Mouse (Mus musculus): ENCODE data around the gene Zgrf1. TPM values are rescaled to one million over a fixed set of nuclear protein-coding genes. Genes with fewer than 3 reads are reported as not detected.

The Zgrf1 gene
- polyA plus RNA-seq, 1 experiment from 2014 or later, result 1.6 TPM

DNA sequence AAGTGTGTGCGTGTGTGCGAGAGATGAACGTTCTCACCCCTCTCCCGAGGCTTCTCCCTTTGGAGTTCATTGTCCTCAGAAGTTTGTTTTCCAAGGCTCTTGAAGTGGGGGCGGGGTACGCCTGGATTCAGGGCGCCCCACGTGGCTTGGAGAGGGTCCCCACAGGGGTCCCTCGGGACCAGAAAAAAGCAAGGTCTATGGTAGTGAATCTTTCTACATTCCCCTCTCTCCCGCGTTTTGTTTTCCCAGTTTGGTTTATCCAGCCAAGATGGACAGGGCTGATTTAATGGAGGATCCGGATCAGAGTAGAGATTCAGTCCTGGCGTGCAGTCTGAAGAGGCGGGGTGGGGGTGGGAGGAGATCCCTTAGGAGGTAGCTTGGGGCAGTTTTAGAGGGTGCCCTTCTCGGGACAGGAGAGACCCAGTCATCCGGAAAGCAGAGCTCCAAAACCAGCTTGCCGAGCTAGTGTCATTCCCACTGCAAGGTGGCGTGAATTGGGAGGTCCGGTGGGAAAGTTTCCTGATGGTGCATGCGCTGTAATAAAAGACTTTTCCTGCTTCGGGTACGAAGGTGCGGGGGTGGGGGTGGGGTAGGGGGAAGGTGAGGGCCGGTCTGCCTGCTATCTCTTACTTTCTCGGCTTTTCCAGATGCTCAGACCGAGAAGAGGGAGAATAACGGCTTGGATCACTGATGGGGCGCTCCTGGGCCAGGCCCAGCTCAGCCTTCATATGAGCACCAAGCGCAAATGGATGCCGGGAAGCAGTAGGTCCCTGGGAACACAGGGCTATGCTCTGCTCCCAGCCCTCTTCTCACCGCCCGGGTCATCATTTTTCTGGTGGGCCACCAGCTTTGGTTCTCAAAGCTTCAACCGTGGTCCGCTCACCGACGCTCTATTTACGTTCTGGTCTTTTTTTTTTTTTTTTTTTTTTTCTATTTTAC is 87.7 kb downstream of the Zgrf1 start:
- H3K36me3 ChIP-seq (ENCODE audit: inconsistent target), result no peaks in the 10 kb centered on the region
- H3K4me3 ChIP-seq (ENCODE audit: inconsistent target), result no peak overlapping the region
- 13% methylated on average over 36 of the region's 37 CpGs for WGBS (ENCODE audit: missing documents)
- no peaks in the 10 kb centered on the region for H3K79me2 ChIP-seq (ENCODE audit: inconsistent target)
- H3K27ac ChIP-seq, result no peak overlapping the region

DNA sequence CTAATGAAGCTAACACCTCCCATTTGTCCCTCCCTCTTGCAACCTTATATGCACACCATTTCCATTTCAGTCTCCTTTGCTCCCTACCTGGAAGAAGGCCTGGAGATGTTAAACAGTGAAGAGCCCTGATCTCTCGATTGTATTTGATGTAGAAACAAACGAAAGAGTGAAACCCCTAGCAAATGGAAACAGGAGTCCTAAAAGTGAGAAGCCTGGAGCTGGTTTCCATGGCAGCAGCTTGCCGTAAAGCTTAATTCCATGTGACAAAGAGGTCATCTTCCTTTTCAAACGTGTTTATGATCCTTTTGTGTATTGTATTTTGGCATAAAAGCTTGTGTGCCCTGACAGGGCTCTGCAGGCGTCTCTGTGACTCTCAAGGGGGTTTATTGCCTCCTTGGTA is 88.9 kb downstream of the Zgrf1 start:
- 13% methylated on average over 5 of the region's 5 CpGs for WGBS (ENCODE audit: missing documents)
- H3K79me2 ChIP-seq (ENCODE audit: inconsistent target), result no peaks in the 10 kb centered on the region
- H3K4me3 ChIP-seq (ENCODE audit: inconsistent target), result no peak overlapping the region
- no peaks in the 10 kb centered on the region for H3K36me3 ChIP-seq (ENCODE audit: inconsistent target)
- no peak overlapping the region for H3K27ac ChIP-seq

DNA sequence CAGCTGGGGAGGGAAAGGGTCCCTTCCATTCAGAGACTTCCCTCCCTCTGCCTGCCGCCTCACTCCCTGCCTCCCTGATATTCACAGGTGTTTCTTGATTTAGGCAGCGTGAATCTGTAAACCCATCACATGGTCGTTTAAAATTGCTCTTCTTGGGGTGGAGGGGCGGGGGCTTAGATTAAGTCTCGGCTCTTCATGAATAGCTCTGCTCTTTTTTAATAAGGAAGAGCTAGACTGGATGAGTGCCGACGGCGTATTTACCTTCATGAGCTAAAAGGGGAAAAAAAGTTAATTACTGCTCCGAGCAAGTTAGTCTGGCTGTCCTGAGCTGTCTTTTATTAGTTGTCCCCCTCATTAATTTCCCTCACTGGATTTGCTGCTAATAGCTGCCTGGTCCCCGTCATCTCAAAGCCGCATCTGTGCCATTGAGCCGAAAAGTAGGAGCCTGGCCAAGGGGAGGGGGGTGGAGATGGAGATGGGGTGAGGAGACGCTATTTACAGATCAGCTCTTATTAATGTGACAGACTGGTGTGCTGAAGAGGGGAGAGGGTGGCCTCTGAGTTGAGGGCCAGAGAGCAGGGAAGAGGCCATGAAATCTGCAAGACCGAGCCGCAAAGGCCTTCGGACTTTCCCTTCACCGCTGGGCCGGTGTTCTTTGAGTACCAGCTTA is 93.0 kb downstream of the Zgrf1 start:
- Histone ChIP-seq H3K27ac (no peak overlapping the region), H3K79me2 (ENCODE audit: inconsistent target) (no peaks in the 10 kb centered on the region), H3K36me3 (ENCODE audit: inconsistent target) (no peaks in the 10 kb centered on the region), H3K4me3 (ENCODE audit: inconsistent target) (no peak overlapping the region)
- WGBS (ENCODE audit: missing documents), result 76% methylated on average over 18 of the region's 18 CpGs

DNA sequence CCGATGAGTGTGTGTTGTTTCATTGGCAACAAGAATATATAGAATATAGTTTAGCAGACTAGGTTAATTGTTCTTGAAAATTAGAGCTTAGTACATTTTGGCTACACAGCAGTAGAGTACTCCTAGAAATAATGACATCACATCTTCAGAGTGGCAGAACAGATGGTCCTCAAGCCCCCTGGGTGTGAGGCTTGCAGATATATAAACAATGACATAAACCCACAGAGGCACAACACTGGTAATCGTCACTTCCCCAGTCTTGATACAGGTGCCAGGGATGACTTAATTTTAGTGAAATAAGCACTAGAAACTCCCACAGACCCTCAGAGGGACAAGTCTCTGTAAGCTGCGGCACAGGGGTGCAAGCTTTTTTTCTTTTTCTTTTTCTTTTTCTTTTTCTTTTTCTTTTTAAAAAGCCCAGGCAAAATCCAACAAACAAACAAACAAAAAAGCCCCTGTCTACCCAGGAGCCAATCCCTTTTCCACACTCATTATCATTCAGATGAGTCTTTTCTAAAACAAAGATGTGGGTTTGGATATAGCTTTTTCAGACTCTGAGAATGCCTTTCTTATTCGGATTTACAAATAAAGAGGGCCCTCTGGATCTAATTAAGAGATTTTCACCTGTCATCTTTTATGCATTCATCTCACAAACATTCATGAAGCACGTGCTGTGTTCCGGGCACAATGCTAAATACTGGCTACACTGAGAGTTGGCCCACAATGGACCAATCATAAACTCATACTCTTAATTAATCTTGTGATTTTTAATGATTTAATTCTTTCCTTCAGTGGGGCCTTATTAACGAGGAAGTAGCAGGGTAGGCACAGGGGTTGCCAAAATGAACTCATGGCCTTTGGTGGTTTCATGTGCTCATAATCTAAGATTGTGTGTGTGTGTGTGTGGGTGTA is 98.7 kb downstream of the Zgrf1 start:
- Histone ChIP-seq H3K36me3 (ENCODE audit: inconsistent target) (no peaks in the 10 kb centered on the region), H3K4me3 (ENCODE audit: inconsistent target) (no peak overlapping the region), H3K27ac (no peak overlapping the region), H3K79me2 (ENCODE audit: inconsistent target) (no peaks in the 10 kb centered on the region)
- 72% methylated on average over 7 of the region's 7 CpGs for WGBS (ENCODE audit: missing documents)

DNA sequence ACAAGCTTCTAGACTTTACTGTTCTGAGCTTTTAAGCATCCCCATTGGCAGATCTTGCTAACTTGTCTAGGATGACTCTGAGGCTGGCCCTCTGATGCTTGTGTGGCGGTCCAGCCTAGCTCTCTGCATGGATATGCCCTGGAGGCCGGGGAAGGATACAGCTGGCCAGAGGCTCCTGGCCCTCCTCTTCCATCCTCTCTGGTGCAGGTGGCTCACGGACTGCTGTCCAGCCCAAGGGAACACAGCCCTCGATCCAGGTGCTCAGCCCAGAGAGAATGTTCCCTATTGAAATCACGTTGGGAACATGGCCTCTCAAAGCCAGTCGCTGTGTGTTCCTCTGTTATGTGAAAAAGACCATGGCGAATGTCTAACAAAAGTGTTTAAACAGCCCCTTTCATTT is 107.4 kb downstream of the Zgrf1 start:
- Histone ChIP-seq H3K36me3 (ENCODE audit: inconsistent target) (no peaks in the 10 kb centered on the region), H3K79me2 (ENCODE audit: inconsistent target) (no peaks in the 10 kb centered on the region), H3K27ac (no peak overlapping the region), H3K4me3 (ENCODE audit: inconsistent target) (no peak overlapping the region)
- WGBS (ENCODE audit: missing documents), result 95% methylated on average over 7 of the region's 7 CpGs

DNA sequence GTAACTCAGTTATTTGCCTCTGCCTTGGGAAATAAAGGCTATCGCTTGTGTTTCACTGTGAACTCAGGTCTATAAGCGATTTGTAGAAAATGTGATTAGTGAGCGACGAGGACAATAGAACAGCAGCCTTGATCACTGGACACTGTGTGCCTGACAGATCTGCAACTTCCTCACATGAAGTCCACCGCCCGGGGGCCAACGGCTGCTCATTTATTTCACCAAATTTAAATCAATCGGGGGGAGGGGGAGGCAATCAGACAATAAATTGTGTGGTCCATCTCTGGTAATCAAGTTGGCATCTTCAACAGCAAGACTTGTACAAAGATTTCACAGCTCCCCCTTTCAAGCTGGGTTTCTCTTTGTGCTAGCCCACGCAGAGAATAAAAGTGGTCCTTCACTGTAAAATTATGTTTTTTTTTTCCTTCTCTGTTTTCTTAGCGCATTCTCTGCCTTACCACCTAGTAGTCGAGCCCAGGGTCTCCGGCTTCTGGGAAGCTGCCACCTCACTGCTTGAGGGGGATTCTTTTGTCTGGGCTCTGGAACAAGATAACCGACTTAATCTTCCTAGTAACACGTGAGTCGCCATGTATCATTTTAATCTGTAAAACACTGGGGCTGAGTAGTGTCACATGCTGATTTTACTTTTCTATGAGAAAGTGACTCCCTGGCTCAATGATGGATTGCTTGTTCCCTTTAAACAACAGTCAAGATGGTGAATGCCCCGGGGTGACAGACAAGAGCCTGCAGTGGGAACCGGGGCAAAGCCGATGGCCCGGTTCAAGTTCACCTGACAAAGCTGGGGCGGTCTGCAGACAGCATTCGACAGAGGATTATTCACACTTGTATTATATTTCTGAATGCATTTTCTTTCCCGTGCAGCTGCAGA is 108.6 kb downstream of the Zgrf1 start:
- Histone ChIP-seq H3K36me3 (ENCODE audit: inconsistent target) (0 out of 2 replicates have a peak, but pooled peaks cover 4% of the 10 kb centered on the region), H3K4me3 (ENCODE audit: inconsistent target) (no peak overlapping the region), H3K27ac (no peak overlapping the region), H3K79me2 (ENCODE audit: inconsistent target) (no peaks in the 10 kb centered on the region)
- WGBS (ENCODE audit: missing documents), result 90% methylated on average over 22 of the region's 22 CpGs

Other genes starting within 250 kb of the Zgrf1 start
- gene Ank2, start 54.1 kb upstream of the Zgrf1 start, polyA plus RNA-seq (2018), result 0.33 to 0.47 TPM (median 0.46 TPM) in 3 replicates
- 19.8 to 36.7 TPM (median 31.5 TPM) in 3 replicates for gene Larp7, start 140 bp upstream of the Zgrf1 start, polyA plus RNA-seq (2018)
- gene Neurog2, start 79.6 kb downstream of the Zgrf1 start, polyA plus RNA-seq (2018), result not detected in 3 replicates
- gene Alpk1, start 227.0 kb downstream of the Zgrf1 start, polyA plus RNA-seq (2018), result 7.5 to 13.0 TPM (median 12.4 TPM) in 3 replicates
- 54.9 to 117 TPM (median 84.8 TPM) in 3 replicates for gene Tifa, start 236.3 kb downstream of the Zgrf1 start, polyA plus RNA-seq (2018)

Data from macrophage (primary cell).